Mouse (Mus musculus): ENCODE measurements around the gene Grb2.
A peak's percentile ranks its signal among the peaks of the same experiment; 100 is the strongest.
"Not testable (repeated sequence)": the region's sequence is repeated elsewhere in the genome, so short reads cannot be mapped to it uniquely, and the experiment has no call there.

Grb2 gene

DNA sequence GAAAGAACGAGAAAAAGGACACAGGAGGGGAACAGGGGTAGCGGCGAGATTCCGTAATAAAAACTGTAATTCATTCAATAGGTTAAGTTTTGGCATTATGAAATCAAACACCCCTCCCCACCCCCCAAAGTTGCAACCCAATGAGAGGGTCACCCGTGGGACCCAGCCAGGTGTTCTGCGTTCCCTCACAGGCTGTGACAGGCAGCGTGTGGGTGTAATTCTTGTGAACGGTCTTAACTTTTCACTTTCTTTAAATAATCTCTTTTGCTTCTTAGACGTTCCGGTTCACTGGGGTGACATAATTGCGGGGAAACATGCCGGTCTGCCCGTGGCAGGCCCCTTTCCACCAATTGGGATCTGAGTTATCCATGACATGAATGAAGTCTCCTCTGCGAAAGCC lies 62.9 kb downstream of the Grb2 start:
- DNase-seq (ENCODE audit: low read depth) = not testable (repeated sequence)

DNA sequence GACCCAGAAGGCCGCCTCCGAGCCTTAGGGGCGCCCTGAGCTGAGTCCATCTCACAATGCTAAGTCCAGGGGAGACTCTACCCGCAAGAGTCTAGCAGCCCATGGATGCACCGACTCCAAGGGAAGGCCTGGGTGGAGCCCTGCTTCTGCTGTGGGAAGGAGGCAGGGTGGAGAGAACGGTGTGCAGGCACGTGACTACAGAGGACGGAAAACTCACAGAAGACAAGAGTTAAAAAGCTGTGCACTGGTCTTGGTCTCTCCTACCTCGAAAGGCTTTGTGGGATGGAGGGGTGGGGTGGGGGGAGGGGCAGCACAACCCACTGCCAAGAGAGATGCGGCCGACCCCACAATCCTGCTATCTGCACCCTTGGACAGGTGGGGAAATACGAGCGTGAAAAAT lies 64.1 kb downstream of the Grb2 start:
- no peak for DNase-seq (ENCODE audit: low read depth)

DNA sequence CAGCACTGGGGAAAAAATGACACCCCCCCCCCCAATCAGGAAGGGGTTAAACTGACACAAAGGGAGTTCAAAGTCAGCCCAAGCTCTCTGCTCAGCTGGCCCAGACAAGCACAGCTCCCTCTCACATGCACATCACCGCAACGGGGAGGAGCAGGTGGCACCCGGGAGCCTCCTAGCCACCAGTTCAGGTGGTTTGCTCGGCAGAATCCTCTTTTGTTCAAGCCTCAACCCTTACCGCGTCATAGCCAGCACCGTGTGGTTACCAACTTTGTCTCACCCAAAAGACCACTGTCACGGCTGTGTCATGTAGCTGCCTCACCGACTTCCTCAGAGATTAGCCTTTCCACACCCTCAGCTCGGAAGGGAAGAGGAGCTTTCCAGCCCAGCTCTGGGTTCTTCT lies 65.1 kb downstream of the Grb2 start:
- DNase-seq (ENCODE audit: low read depth) = no peak

DNA sequence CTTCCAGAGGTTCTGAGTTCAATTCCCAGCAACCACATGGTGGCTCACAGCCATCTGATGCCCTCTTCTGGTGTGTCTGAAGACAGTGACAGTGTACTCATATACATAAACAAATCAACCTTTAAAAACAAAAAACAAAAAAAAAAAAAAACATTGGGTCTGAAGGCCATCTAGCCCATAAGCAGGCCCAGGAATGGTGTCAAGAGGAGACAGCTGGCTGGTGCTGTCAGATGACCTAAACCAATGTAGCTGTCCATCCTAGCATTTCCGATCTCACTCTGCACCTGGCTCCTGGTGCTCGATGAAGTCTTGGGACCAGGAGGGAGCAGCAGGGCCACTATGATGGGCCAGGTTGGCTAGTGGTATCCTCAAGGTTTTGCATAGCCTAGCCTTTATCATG lies 65.7 kb downstream of the Grb2 start:
- DNase-seq (ENCODE audit: low read depth) = no peak

DNA sequence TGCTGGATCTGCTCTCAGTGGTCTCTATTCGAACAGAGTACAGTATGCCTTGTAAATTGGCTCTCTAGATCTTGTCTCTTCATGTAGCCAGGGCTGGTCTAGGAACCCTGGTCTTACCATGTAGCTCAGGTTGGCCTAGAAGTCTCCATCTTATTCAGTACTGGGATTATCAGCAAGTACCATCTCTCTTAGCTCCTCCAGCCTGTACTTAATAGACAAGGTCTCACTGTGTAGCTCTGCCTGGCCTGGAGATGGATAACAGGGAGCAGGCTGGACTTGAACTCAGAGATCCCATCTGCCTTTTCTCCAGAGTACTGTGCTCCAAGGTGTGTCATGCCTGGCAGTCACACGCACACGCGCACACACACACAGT lies 66.7 kb downstream of the Grb2 start:
- no peak for DNase-seq (ENCODE audit: low read depth)

DNA sequence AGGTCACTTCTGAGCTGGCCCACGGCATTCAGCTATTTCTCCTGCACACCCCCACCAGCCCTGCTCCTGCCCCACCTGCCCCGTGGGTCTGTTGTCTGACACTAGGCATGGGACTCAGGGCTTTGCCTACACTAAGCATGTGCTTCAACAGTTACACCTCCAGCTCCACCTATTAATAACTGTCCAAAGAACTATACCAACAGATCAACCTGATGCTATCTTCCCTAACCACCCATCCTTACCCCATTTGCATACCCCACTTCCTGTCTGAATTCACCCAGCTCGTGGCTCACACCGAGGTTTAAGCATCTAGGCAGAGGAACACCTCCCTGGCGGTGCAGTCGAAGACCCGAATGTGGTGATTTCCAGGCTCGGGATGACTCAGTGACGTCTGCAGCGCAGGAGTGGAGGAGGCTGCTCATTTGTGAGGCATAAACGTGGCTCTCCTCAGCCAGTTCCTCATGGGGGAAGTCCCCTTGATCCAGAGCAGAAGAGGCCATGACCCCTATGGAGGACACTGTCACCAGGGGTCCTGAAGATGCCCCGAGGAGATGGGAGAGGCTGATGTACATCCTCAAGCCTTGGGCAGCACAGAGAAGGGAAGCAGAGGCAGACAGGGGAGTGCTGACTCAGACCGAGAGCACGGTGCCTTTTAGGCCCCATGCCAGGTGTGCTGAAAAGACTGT lies 67.3 kb downstream of the Grb2 start:
- peak; percentile 81 for DNase-seq (ENCODE audit: low read depth)

DNA sequence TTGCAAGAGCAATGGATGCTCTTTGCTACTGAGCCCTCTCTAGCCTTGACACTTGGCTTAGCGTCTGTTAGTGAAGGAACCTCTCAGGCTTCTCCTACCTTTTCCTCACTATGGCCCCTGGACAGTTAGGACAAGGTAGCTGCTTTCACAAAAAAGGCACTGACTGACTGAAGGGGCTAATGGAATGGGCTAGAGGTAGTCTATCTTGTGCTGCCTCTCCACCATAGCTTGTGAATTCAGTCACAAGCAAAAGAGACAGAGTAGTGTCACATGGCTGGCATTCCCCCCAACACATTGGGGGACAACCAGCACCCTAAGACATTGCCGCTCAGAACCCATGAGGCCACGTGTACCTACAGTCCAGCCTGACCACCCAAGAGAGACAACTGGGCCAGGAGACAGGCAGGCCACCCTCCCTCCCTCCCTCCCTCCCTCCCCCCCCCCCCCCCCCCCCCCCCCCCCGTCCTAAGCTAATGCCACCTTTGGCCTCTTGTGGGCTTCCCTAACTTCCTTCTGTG lies 68.0 kb downstream of the Grb2 start:
- DNase-seq (ENCODE audit: low read depth) = no peak

DNA sequence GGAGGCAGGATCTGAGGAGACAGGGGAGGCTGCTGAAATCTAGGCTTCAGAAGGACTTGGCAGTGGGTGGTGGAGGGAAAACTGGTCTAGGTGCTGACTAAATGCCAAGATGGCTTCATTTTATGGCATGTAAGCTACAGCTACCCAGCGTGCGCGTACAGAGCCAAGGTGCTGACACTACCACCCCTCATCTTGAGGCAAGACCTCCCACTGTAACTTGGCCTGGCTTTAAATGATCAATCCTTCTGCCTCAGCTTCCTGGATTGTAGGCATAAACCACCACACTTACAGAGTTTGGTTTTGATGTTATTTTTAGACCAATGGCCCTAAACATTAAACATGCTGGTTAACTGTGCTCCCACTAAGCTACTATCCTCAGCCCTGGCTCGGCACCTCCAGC lies 68.9 kb downstream of the Grb2 start:
- no peak for DNase-seq (ENCODE audit: low read depth)

DNA sequence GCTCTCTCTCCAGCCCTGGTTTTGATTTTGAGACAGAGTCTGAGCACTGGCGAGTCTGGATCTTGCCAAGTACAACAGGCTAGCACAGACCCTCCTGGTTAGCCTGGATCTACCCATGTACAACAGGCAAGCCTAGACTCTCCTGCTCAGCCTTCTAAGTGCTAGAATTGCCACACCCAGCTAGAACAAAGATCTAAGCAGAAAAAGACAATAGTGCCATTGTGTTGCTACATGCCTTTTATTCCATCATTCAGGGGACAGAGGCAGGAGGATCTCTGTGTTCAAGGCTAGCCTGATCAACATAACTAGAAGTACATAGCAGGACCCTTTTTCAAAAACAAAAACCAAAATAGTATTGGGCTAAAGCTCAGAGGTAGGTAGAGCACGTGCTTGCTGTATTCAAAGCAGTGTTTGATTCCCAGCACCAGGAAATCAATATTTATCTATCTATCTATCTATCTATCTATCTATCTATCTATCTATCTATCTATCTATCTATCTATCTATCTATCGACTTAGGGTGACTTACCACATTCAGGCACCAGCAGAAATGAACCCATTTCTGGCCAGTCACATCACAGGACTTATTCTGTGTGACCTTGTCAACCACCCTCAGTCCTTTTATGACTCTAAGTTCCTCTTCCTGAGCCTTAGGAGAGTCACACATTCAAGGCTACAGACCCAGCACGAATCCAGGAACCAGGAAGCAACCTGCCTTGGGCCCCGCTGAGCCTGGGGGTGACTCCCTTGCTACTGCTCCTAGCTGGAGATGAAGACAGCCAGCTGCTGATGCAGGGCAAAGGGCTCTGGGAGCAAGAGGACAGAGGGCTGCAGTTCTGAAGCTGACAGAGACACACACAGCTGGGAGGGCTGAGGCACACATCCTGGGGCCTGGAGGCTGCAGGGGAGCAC lies 69.6 kb downstream of the Grb2 start:
- DNase-seq (ENCODE audit: low read depth) = no peak

DNA sequence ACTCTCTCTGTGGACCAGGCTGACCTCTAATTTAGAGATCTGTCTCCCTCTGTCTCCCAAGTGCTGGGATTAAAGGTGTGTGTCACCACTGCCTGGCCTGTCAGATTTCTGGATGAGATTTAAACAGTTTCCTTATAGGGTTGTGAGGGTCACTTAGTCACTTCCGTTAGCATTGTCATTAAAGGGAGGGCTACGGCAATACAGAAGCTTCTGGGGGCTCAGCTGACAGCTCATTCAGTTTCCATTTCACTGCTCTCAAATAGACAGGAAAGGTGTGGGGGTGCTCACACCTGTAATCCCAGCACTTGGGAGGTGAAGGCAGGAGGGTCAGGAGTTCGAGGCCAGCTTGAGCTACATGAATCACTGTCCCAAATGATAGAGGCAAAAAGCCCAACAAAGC lies 71.4 kb downstream of the Grb2 start:
- DNase-seq (ENCODE audit: low read depth) = no peak

DNA sequence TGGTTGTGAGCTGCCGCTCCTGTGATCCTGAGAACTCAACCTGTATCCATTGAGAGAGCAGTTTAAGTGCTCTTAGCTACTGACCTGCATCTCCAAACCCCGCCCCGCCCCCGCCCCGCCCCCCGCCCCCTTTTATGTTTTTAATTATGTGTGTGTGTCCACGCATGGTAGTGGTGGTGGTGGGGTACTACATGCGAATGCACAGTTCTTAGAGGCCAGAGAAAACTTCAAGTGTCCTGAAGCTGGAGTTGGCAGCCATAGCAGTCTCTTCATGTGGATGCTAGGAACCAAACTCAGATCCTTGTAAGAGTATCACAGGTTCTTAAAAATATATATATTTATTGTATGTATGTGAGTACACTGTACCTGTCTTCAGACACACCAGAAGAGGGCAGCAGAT lies 72.9 kb downstream of the Grb2 start:
- DNase-seq (ENCODE audit: low read depth) = no peak

DNA sequence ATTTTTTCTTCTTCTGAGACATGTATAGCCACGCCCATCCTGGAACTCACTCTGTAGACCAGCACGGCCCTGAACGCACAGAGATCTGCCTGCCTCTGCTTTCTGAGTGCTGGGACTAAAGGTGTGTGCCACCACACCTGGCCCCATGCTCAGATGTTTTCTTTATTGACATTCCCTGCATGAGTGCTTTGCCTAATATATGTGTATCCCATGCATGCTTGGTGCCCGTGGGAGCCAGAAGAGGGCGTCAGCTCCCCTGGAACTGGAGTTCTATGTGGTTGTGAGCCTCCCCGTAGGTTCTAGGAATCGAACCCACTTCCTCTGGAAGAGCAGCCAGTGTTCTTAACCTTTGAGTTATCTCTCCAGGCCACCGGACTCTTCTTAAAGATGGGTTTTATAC lies 73.4 kb downstream of the Grb2 start:
- DNase-seq (ENCODE audit: low read depth) = no peak

DNA sequence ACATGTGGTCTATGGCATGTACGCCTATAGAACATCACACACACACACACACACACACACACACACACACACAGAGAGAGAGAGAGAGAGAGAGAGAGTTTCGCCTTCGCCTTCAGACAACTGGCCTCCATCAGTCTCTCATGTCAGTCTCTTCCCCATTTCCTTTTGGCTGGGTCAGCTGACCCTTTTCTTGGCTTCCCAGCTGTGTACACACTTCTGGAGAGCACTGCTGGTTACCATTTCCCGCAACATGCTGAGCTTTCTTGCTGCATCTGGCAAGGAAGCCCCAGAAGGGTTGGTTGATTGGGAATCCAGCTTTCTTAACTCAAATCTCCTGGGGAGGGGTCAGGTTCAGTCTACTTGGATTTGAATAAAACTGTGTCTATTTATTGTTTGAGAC lies 74.3 kb downstream of the Grb2 start:
- peak; percentile 35 for DNase-seq (ENCODE audit: low read depth)

DNA sequence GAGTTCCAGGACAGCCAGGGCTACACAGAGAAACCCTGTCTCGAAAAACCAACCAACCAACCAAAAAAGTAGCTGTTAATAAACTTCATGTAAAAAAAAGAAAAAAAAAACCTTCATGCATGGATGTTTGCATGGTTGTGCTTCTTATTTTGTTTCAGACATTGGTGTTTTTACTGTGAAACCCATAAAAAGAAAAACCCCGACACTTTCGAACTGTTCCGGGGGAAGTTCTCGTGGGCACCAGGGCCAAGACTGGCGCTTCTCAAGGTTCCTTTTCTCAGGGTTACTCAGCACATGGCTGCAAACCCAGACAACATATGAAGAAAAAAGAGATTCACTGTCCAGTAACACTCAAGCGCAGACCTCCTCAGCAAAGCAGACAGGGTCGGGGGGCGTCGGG lies 75.5 kb downstream of the Grb2 start:
- no peak for DNase-seq (ENCODE audit: low read depth)

DNA sequence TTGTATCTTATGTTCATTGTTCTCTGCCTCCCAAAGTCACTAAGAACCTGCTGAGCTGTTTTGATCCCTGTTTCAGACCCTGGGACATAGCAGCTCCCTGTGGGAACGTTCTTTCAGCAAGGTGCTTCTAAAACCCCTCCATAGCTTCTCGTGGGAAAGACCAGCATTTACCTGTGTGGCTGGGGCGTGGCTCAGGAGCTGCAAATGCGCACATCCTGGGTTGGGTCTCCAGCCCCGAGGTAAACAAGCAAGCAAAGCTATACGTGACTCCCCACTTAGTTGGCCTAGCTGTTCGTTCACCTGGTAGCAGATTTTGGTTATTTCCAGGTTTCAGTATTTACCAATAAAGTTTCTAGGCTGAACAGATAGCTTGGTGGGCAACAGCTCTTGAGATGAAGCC lies 76.2 kb downstream of the Grb2 start:
- DNase-seq (ENCODE audit: low read depth) = no peak

DNA sequence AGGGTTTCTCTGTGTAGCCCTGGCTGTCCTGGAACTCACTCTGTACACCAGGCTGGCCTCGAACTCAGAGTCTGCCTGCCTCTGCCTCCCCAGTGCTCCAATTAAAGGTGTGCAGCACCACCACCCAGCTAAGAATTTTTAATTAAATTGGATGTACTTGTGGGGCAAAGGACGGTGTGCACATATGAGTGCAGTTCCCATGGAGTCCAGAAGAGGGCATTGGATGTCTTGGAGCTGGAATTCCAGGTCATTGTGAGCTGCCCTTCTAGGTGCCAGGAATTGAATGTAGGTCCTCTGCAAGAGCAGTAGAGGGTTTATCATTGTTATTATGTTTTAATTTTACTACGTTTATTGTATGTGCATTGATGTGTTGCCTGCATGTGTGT lies 76.9 kb downstream of the Grb2 start:
- peak; percentile 77 for DNase-seq (ENCODE audit: low read depth)

DNA sequence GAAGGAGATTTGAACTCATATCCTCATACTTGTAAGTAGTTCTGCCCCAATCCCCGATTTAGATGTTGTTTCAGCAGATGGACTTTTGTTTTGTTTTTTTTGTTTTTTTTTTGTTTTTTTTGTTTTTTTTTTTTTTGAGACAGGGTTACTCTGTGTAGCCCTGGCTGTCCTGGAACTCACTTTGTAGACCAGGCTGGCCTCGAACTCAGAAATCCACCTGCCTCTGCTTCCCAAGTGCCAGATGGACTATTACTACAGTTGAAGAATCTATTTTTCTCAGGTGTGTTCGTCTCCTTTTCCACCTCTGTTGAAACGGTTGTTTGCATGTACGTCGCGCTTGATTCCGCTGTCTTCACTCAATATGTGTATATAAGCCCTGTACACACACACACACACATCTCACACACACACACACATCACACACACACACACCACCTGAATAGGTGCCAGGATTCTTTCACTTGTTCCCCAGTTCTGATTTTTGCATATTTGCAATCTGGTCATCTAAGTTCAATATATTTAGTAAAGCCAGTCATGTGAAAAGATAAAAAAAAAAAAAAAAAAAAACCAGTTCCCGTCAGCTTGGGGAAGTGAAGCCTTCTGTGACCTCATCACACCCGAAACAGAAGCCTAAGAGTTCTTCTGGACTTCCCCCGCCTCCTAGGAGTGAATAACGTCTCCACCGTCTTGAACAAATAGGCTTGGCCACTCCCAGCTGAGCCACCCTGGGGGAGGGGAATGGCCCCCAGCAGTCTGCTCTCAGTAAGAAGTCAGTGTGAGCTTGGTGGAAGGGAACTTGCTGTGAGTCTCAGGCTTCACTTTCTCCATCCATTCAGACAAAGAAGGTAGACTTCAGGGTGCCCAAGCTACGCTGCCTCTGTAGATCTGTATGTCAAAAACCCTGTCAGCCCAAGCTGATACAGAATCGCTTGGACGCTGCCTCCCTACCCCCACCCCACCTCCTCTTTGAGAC lies 77.6 kb downstream of the Grb2 start:
- peak; percentile 84 for DNase-seq (ENCODE audit: low read depth)

DNA sequence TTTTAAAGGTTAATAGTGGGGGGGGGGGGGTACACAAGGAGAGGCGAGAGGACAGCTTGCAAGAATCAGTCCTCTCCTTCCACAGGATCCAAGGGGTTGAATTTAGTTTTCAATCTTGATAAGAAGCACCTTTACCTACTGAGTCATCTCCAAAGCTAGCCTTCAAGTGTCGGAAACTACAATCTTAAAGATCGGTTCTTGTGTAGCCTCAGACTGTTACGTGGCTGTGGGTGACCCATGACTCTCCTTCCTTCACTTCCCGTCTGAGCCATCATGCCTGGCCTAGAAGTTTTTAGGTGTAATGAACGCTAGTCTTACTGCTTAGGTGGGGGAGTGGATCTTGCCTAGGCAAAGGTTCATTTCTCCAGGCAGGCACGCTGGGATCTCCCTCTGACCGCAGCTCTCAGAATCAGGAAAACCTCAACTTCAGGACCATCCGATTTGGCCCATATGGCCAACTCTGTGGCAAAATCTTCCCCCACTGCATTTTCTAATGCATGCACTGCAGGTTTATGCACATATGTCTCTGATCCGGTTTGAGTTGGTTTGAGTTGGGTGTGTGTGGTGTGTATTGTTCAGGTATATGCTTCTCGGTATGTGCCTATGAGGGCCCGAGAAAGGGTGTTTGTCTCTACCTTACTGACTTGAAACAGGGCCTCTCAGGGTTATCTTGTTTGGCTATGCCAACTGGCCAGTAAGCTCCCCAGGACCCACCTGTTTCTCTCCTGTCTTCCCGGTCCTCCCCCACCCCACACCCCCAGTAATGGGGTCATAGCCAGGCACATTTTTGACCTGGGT lies 78.5 kb downstream of the Grb2 start:
- no peak for DNase-seq (ENCODE audit: low read depth)

DNA sequence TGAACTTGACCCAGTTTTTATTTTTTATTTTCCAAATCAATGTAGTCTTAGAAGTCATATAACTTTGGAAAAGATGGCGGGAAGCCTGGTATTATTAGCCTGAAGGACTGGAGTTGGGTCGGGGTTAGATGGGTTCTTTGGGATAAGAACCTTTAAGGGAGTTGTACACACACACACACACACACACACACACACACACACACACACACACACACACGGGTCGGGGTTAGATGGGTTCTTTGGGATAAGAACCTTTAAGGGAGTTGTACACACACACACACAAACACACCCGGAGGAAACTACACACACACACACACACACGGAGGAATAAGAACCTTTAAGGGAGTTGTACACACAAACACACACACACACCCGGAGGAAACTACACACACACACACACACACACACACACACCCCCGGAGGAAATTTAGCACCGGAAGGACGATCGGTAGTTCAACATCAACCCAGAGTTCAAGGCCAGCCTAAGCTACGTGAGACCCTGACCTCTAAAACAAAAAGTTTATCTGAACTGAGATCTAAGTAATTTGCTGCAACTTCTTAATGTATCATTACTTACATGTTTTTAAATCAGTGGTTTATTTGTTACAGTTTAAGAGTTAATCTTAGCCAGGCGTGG lies 79.8 kb downstream of the Grb2 start:
- no peak for DNase-seq (ENCODE audit: low read depth)

DNA sequence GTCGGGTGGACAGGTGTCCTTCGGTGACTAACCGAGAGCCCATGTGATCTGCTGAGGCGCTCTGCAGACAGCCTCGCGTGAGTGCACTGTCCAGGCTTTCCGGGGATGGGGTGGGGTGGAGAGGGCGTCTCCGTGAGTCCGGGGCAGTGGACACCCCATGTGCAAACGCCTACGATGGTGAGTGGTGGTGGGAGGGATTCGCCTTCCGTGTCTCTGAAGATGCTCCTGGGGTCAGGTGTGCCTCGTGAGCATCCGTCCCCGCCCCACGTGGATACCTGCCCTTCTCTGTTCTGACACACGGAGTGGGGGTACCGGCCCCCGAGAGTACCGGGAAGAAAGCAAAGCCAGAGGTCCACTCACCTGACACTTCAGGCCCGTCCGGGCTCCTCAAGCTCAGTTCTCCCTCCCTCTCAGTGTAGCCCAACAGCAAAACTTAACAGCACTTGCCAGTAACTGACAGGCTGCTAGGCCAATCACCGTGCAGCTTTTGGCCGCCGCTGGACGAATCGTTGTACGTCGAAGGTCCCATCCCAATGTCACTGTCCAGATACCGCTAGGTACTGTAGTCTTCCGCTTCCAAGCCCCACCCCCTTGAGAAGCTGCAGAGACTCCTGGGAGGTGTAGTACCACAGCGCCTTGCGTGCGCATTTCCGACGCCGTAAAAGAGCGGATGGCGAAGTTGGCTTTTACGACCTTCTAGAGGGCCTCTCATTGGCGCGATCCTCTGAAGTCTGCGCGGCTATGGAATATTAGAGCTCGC lies 80.5 kb downstream of the Grb2 start, which contains the start of gene Slc25a19:
Gene Slc25a19, minus strand, starts transcription at position 591 of the 760 bp plus-strand sequence.
- DNase-seq (ENCODE audit: low read depth) = peak; percentile 100

All from NIH3T3 (cell line).